Mouse (Mus musculus) heart, postnatal 14 days (tissue): ENCODE data around the gene Rab19. TPM values are rescaled to one million over a fixed set of nuclear protein-coding genes. Genes with fewer than 3 reads are reported as not detected.
"Not testable (repeated sequence)": the region's sequence is repeated elsewhere in the genome, so short reads cannot be mapped to it uniquely, and the experiment has no call there.

Source experiments
- DNase-seq, 2 experiments: peaks; one replicate each; pipeline ENCODE4 v3.0.0; 2021 to 2022
- intact Hi-C: fragments of 180-260 bp; cut with DNase I; formaldehyde crosslinking; loops from one replicate; pipeline ENCODE4 v1.15.1; 2025
- total RNA-seq, 2 experiments: library from RNA; stranded (reverse); gene quantifications; 2 replicates each; pipeline ENCODE4 v1.2.3; 2021

Rab19 gene
- total RNA-seq, 2 experiments from 2014 or later = 0.17 to 0.49 TPM

GRCm38 (mm10) chr6:39426725-39427124 is 45.8 kb downstream of the Rab19 start:
- intact Hi-C loops = no loop called here
- DNase-seq = no peak

DNA sequence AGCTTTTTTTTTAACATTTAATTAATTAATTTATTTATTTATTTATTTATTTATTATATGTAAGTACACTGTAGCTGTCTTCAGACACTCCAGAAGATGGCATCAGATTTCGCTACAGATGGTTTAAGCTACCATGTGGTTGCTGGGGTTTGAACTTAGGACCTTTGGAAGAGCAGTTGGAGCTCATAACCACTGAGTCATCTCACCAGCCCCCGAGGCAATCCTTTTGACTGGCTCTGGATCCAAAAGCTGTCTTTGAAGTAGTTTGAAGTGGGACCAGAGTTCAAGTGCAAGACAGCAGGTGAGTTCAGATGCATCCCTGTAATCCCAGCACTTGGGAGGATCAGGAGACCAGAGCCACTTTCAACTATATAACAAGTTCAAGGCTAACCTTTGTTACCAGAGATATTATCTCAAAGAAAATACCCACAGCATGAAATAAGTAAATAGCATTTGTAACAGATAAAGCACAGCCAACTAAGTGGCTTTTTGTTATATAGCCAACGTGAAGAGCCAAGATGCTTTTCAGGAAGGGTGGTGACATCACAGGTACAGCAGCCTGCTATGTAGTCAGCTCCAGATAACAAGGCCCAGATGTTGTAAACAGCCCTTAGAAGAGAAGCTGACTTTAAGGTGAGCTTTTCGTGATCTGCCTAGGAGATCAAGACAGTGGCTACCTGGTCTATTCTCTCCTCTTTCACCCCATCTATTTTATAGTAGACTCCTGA is 46.5 kb downstream of the Rab19 start:
- intact Hi-C loops = no loop called here
- no peak for DNase-seq

- no peak for DNase-seq
- intact Hi-C loops = no loop called here
Measured at GRCm38 (mm10) chr6:39429007-39429788, 48.2 kb downstream of the Rab19 start.

DNA sequence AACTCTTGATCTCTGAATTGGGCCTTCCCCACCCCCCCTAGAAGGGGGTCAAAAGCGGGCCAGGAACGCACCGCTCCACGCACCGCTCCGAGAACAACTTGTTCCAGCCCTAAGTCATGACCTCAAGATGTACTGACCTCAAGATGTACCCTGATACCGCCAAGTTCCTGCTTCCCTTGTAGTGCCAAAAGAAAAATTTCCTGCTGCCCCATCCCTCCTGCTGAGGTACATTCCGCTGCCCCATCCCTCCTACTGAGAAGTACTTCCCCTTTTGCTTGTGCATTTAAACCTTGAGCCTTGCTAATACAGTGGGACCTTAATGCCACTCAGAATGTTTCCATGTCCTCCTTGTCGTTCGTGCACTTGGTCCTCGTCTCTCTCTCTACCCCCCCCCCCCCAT is 49.7 kb downstream of the Rab19 start:
- intact Hi-C loops = no loop called here

DNA sequence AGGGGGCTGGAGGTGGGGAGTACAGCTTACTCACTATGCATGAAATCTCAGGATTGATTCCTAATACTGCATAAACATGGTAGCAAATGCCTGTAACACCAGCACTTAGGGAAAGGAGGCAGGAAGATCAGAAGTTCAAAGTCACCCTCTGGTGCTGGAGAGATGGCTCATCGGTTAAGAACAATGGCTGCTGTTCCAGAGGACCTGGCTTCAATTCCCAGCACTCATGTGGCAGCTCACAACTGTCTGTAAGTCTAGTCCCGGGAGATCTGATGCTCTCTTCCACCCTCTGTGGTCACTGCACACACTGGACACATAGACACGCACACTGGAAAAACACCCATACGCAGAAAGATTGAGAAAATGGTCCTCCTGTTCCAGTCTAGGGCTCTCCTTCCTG is 52.2 kb downstream of the Rab19 start:
- intact Hi-C loops = no loop called here
- no peak for DNase-seq

More for the DNA sequence above, 49.7 kb downstream of the Rab19 start:
- DNase-seq = no peak

DNA sequence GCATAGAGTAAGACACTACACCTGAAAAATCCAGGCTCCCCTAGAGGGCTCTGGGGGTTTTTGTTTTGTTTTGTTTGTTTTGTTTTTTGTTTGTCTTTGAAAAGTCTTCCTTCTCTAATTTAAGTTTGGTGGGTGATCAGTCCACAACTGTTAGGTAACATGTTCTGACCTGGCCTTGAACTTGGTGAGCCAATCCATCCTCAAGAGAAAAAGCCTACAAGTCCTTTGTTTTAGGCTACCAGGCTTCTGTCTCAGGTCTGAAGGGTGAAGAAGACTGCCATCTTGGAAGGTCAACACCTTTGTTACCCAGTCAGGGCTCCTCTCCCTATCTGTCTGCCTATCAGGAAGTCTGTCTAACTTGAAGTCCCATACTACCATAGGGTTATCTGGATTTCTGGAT is 52.7 kb downstream of the Rab19 start:
- DNase-seq = no peak
- intact Hi-C loops = no loop called here

DNA sequence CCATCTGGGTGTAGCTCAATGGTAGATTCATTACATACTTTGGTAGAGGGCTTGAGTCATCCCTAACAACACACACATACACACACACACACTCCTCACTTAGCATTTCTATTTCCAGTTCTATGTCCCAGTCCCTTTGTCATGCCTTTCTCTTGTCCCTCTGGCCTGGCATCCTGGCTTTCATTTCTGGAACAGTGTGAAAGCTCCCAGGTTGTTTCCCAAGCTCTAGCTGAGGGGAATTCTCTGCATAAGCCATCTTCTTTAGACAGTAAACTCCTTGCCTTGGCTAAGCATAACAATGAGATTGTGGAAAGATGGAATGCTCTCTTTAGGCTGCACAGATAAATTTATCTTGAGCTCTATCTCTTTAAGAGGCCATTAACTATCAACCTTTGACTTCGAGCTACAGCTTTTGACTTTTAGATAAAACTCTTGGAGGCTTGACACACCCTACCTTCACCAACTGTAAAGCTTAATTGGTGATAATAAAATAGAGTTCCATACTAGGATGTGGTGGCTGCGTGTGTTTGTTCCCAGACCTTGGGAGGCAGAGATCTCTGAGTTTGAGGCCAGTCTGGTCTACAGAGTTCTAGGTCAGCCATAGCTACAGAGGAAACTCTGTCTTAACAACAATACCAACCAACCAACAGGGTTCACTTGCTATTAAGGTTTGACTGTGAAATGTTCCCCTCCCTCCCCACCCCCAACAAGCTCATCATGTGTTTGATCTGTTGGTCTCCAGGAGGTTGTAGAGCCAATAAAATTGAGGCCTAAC is 53.3 kb downstream of the Rab19 start:
- intact Hi-C loops = no loop called here
- no peak for DNase-seq

GRCm38 (mm10) chr6:39434886-39435492 is 54.0 kb downstream of the Rab19 start:
- no peak for DNase-seq
- intact Hi-C loops = no loop called here

DNA sequence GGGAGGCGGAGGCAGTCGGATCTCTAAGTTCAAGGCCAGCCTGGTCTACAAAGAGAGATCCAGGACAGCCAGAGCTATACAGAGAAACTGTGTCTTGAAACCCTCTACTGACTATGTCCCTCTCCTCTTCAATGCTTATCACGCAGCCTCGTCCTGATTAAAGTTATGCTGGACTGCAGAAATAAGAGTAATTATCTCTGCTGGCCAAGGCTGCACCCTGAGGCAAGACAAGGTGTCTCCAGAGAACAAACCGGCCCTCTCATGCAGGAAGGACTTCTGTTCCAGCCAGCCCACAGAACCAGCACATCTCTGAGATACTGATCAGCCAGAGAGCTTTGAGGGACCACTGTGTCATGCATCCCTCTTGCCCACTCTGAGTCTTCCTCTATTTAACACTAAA is 54.9 kb downstream of the Rab19 start:
- intact Hi-C loops = no loop called here
- no peak for DNase-seq

GRCm38 (mm10) chr6:39437519-39437918 is 56.5 kb downstream of the Rab19 start:
- intact Hi-C loops, DNase-seq: not testable (repeated sequence)

Other genes with a start within 250 kb of the Rab19 start
- gene Kdm7a, start 174.4 kb upstream of the Rab19 start, total RNA-seq = 10 to 100 TPM; 20.2 to 21.9 TPM
- 10 to 100 TPM; 20.0 to 24.1 TPM for gene Slc37a3, start 3.5 kb upstream of the Rab19 start, total RNA-seq
- 100 to 1,000 TPM; 117 to 139 TPM for gene Mkrn1, start 39.3 kb downstream of the Rab19 start, total RNA-seq
- 10 to 100 TPM; 13.6 to 15.3 TPM for gene Dennd2a, start 176.7 kb downstream of the Rab19 start, total RNA-seq
- gene Adck2, start 192.7 kb downstream of the Rab19 start, total RNA-seq = 10 to 100 TPM; 15.3 to 18.3 TPM
- under 1 TPM in 1 of 2 experiments, not detected in 1; 0.79 TPM for gene Gm42420, start 204.6 kb downstream of the Rab19 start, total RNA-seq
- 100 to 1,000 TPM; 584 to 623 TPM for gene Ndufb2, start 211.4 kb downstream of the Rab19 start, total RNA-seq